Mouse (Mus musculus): ENCODE results near the gene Actc1.

The Actc1 gene

DNA sequence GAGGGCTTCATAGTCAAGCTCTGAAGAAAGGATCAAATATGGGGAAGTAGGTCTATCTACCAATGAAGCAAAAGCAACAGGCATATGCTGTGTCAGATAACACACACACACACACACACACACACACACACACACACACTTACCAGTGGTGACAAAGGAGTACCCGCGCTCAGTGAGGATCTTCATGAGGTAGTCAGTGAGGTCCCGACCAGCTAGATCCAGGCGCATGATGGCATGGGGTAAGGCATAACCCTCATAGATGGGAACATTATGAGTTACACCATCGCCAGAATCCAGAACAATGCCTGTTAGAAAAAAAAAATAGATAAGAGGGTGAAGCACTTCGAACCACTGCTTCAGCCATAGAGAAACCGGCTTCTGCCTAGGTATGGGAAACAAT lies 4.0 kb downstream of the Actc1 start:
- no peak for DNase-seq (ENCODE audit: low spot score)

GRCm38 (mm10) chr2:114047960-114048611 lies 5.3 kb downstream of the Actc1 start:
- no peak for DNase-seq (ENCODE audit: low spot score)

DNA sequence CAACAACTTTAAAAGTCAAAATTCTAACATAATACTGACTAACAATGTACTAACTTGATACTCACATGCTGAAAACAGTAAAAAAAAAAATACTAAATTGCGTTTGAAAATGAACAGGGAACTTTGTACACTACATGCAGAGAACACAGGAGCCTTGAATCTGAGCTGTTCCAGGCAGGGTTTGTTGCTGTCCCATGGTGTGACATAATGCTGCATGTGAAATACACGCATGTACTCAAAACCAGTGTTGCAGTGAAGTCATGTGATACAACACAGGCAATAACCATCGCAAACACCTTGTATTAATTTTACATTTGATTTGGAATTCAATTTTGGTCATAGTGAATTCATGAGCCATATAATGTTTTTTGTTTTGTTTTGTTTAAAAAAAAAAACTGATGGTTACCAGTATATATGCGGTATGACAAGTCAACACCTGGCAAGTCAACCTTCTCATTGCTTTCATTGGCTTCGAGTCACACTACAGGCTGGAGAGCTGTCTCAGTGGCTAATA lies 7.1 kb downstream of the Actc1 start:
- no peak for DNase-seq (ENCODE audit: low spot score)

DNA sequence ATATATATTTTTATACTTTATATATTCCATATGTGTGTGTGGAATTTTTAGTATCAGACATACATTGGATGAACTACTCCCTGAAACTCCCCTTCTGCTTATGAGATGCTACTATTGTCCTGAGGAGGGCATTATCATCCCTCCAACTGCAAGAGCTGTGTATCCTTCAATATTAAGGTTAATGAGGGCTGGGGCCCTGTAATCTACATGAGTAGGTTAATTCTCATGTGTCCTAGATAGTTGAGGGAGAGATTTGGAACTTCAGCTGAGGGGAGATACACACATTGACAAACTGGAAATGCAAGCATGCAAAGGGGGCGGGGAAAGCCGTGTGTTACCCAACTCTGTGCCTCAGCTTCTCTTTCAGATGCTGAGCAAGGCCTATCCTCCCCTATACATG lies 15.4 kb downstream of the Actc1 start:
- DNase-seq (ENCODE audit: low spot score) = no peak

GRCm38 (mm10) chr2:114032259-114032658 lies 21.1 kb downstream of the Actc1 start:
- no peak for DNase-seq (ENCODE audit: low spot score)

- no peak for DNase-seq (ENCODE audit: low spot score)
Measured at GRCm38 (mm10) chr2:114023383-114023782, 30.0 kb downstream of the Actc1 start.

GRCm38 (mm10) chr2:114020210-114020563 lies 33.2 kb downstream of the Actc1 start:
- DNase-seq (ENCODE audit: low spot score) = no peak

GRCm38 (mm10) chr2:114019474-114020209 lies 33.7 kb downstream of the Actc1 start:
- no peak for DNase-seq (ENCODE audit: low spot score)

GRCm38 (mm10) chr2:114018136-114018535 lies 35.2 kb downstream of the Actc1 start:
- DNase-seq (ENCODE audit: low spot score) = no peak

DNA sequence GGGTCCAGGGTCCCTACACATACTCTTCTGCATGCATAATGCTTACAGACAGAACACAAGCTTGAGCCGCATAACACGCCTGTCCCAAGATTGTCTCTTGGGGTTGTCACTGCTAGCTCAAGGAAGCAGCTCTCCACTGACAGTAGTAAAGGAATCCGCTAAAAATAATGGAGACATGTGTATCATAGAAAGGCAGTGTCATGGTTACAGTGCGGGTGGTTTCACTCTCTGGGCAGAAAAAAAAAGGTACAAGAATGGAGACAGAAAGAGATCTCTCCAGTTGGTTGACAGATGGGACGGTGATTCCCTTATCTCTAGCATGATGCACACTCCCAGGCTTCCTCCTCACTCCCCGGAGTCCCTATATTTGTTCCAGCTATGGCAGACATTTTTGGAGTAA lies 38.5 kb downstream of the Actc1 start:
- no peak for DNase-seq (ENCODE audit: low spot score)

DNA sequence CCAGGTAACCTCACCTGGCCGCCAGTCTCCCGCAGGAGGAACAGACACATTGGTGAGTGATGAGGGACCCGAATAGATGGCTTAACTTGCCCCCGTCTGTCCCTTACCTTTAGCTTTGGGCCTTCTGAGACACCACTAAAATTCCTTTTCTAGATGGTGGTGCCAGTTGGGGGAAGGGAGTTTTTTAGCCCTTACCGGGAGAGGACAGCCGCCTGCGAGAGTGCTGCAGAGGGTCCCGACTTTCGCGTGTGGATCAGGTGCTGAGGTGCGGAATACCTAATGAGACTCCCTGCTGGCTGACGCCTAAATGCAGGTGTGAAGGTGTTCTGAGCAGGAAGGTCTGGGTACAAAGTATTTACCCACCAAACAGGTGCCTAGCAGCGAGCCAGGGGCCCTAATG lies 39.5 kb downstream of the Actc1 start:
- no peak for DNase-seq (ENCODE audit: low spot score)

DNA sequence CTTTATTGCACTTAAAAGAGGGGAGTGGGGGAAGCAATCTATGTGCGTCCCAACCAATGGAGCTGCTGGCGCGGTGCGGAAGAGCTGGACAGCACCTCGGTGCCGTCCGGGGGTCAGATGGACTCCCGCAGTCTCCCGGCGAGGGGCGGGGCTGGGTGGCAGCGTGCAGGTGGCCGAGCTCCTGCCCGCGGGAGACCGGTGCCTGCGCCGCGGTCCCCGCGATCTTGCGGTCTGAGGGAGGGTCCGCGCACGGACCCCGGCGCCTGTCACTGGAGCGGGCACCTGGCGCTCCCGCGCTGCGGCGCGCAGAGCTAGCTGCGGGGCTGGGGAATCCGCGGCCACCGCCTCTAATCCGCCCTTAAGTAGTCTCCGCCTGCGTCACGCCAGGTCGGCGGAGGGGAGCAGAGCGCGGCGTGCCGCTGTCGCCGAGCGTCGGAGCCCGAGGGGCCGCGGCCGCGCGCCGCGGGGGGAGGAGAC lies 40.0 kb downstream of the Actc1 start, which contains the start of gene Gjd2:
Gjd2 (minus strand) TSS at position 325 of the 477 bp plus-strand sequence.
- DNase-seq (ENCODE audit: low spot score) = no peak

- DNase-seq (ENCODE audit: low spot score) = no peak
Measured at GRCm38 (mm10) chr2:114012749-114013211, 40.6 kb downstream of the Actc1 start.

- no peak for DNase-seq (ENCODE audit: low spot score)
Measured at GRCm38 (mm10) chr2:114011838-114012237, 41.5 kb downstream of the Actc1 start.

GRCm38 (mm10) chr2:114008321-114008720 lies 45.0 kb downstream of the Actc1 start:
- no peak for DNase-seq (ENCODE audit: low spot score)

- no peak for DNase-seq (ENCODE audit: low spot score)
Measured at GRCm38 (mm10) chr2:113997484-113997883, 55.9 kb downstream of the Actc1 start.
